Mouse (Mus musculus) myocyte (in vitro differentiated cells): ENCODE measurements at regions not wholly inside any gene's neighbourhood (a gene's known extent, or its start where the extent isn't known, plus 50 kb on each side); places are given as distances from the start of the nearest gene placed in this dataset.
"Not testable (repeated sequence)": the region's sequence is repeated elsewhere in the genome, so short reads cannot be mapped to it uniquely, and the experiment has no call there.

Experiments
- H3K27me3 ChIP-seq: one replicate; pipeline ENCODE4 v1.6.1; 2011; ENCODE audit not compliant: control insufficient read depth, insufficient read depth, insufficient read length
- H3K36me3 ChIP-seq: one replicate; pipeline ENCODE4 v1.6.1; 2011; ENCODE audit not compliant: control insufficient read depth, insufficient read depth
- H3K4me2 ChIP-seq: one replicate; pipeline ENCODE4 v1.6.1; 2011; ENCODE audit warnings: low read depth, control low read depth
- H3K4me3 ChIP-seq: one replicate; pipeline ENCODE4 v1.5.1; 2011; ENCODE audit warnings: mild to moderate bottlenecking, control low read depth, moderate library complexity
- H3K79me2 ChIP-seq: one replicate; pipeline ENCODE4 v1.6.1; 2011; ENCODE audit not compliant: control insufficient read depth, insufficient read depth
- H3ac ChIP-seq: one replicate; pipeline ENCODE4 v1.6.1; 2011; ENCODE audit not compliant: control insufficient read depth, insufficient read length
- CEBPB ChIP-seq: IDR thresholded peaks from 2 replicates; pipeline ENCODE4 v1.6.1; 2011; ENCODE audit warnings: mild to moderate bottlenecking, moderate library complexity; ENCODE audit not compliant: poor library complexity, insufficient read depth, severe bottlenecking
- E2F4 ChIP-seq: IDR thresholded peaks from one replicate; pipeline ENCODE4 v1.6.1; 2011; ENCODE audit warnings: mild to moderate bottlenecking, control low read depth, moderate library complexity; ENCODE audit not compliant: insufficient read depth
- MAX ChIP-seq: IDR thresholded peaks from one replicate; pipeline ENCODE4 v1.6.1; 2011; ENCODE audit warnings: low read depth, mild to moderate bottlenecking, control low read depth
- MYOD1 ChIP-seq, 3 experiments: IDR thresholded peaks; one replicate each; pipeline ENCODE4 v1.6.1; 2011; ENCODE audit warnings: control low read depth in 2 of 3, low read depth in 2 of 3, mild to moderate bottlenecking in 2 of 3, moderate library complexity in 1 of 3; ENCODE audit not compliant: insufficient read length in 2 of 3, control insufficient read depth in 1 of 3
- MYOG ChIP-seq, 3 experiments: IDR thresholded peaks; one replicate each; pipeline ENCODE4 v1.6.1; 2011; ENCODE audit warnings: control low read depth in 2 of 3, low read depth in 2 of 3, mild to moderate bottlenecking in 2 of 3; ENCODE audit not compliant: insufficient read length in 2 of 3, control insufficient read depth in 1 of 3, insufficient read depth in 1 of 3
- POLR2A ChIP-seq: IDR thresholded peaks from one replicate; pipeline ENCODE4 v1.6.1; 2011; ENCODE audit warnings: low read depth, mild to moderate bottlenecking, control low read depth, moderate library complexity; ENCODE audit not compliant: insufficient read length
- POLR2AphosphoS2 ChIP-seq: IDR thresholded peaks from one replicate; pipeline ENCODE4 v1.6.1; 2011; ENCODE audit warnings: low read depth, control low read depth; ENCODE audit not compliant: insufficient read length
- REST ChIP-seq: IDR thresholded peaks from one replicate; pipeline ENCODE4 v1.6.1; 2011; ENCODE audit warnings: mild to moderate bottlenecking, control low read depth, moderate library complexity; ENCODE audit not compliant: insufficient read depth, insufficient read length
- SRF ChIP-seq: IDR thresholded peaks from one replicate; pipeline ENCODE4 v1.6.1; 2011; ENCODE audit warnings: low read depth; ENCODE audit not compliant: control insufficient read depth, insufficient read length
- TCF12 ChIP-seq: IDR thresholded peaks from one replicate; pipeline ENCODE4 v1.6.1; 2011; ENCODE audit warnings: mild to moderate bottlenecking, control low read depth; ENCODE audit not compliant: poor library complexity, insufficient read depth, severe bottlenecking
- TCF3 ChIP-seq: IDR thresholded peaks from one replicate; pipeline ENCODE4 v1.6.1; 2011; ENCODE audit warnings: low read depth, control low read depth; ENCODE audit not compliant: insufficient read length
- USF1 ChIP-seq: IDR thresholded peaks from one replicate; pipeline ENCODE4 v1.6.1; 2011; ENCODE audit warnings: low read depth, mild to moderate bottlenecking, control low read depth, moderate library complexity

GRCm38 (mm10) chr2:109442551-109443120 lies 162.1 kb upstream of the Mettl15 start:
- H3ac ChIP-seq = no peak overlapping the region
- H3K79me2 ChIP-seq = no peaks in the 10 kb centered on the region
- no peaks in the 10 kb centered on the region for H3K36me3 ChIP-seq
- peak overlapping the region; percentile 70 for H3K4me2 ChIP-seq
- TF ChIP-seq SRF (no peak), E2F4 (no peak), CEBPB (no peak), TCF3 (no peak), MAX (no peak), POLR2A (no peak), MYOG (IDR thresholded peaks at IDR 0.05; ENCODE audit: control insufficient read depth in 1 of 3, insufficient read depth in 1 of 3, insufficient read length in 2 of 3, low read depth in 2 of 3) (no peak), POLR2AphosphoS2 (no peak), TCF12 (no peak), REST (no peak), MYOD1 (IDR thresholded peaks at IDR 0.05; ENCODE audit: control insufficient read depth in 1 of 3, insufficient read length in 2 of 3, low read depth in 2 of 3) (no peak), USF1 (no peak)
- H3K27me3 ChIP-seq = no peaks in the 10 kb centered on the region
- H3K4me3 ChIP-seq = no peak overlapping the region

- Histone ChIP-seq H3K27me3 (no peaks in the 10 kb centered on the region), H3K36me3 (no peaks in the 10 kb centered on the region), H3K4me3 (no peak overlapping the region), H3K4me2 (no peak overlapping the region), H3K79me2 (no peaks in the 10 kb centered on the region), H3ac (no peak overlapping the region)
- no peak for TF ChIP-seq POLR2A
- TF ChIP-seq TCF12 = no peak
- no peak for TF ChIP-seq REST
- TF ChIP-seq POLR2AphosphoS2 = no peak
- TF ChIP-seq SRF = no peak
- no peak for TF ChIP-seq E2F4
- TF ChIP-seq MAX = no peak
- TF ChIP-seq CEBPB = no peak
- TF ChIP-seq MYOG (IDR thresholded peaks at IDR 0.05; ENCODE audit: control insufficient read depth in 1 of 3, insufficient read depth in 1 of 3, insufficient read length in 2 of 3, low read depth in 2 of 3) = no peak
- no peak for TF ChIP-seq MYOD1 (IDR thresholded peaks at IDR 0.05; ENCODE audit: control insufficient read depth in 1 of 3, insufficient read length in 2 of 3, low read depth in 2 of 3)
- no peak for TF ChIP-seq TCF3
- TF ChIP-seq USF1 = no peak
Observed at GRCm38 (mm10) chr2:109443521-109444066, 163.0 kb upstream of the Mettl15 start.

- H3K79me2 ChIP-seq, H3K27me3 ChIP-seq, H3K4me2 ChIP-seq, H3K36me3 ChIP-seq, H3K4me3 ChIP-seq, H3ac ChIP-seq: not testable (repeated sequence)
Observed at GRCm38 (mm10) chr2:109462246-109462645, 181.7 kb upstream of the Mettl15 start.

GRCm38 (mm10) chr2:109484306-109484705 lies 190.2 kb upstream of the Bdnf start:
- no peaks in the 10 kb centered on the region for H3K27me3 ChIP-seq
- H3K4me3 ChIP-seq = no peak overlapping the region
- TF ChIP-seq MAX (no peak), MYOD1 (IDR thresholded peaks at IDR 0.05; ENCODE audit: control insufficient read depth in 1 of 3, insufficient read length in 2 of 3, low read depth in 2 of 3) (no peak), POLR2A (no peak), E2F4 (no peak), CEBPB (no peak)
- H3K79me2 ChIP-seq = no peaks in the 10 kb centered on the region
- H3K4me2 ChIP-seq = no peak overlapping the region
- no peaks in the 10 kb centered on the region for H3K36me3 ChIP-seq
- H3ac ChIP-seq = no peak overlapping the region

GRCm38 (mm10) chr2:109487591-109487990 lies 186.9 kb upstream of the Bdnf start:
- Histone ChIP-seq H3K4me3 (no peak overlapping the region), H3K27me3 (no peaks in the 10 kb centered on the region), H3K36me3 (no peaks in the 10 kb centered on the region), H3K4me2 (no peak overlapping the region), H3K79me2 (no peaks in the 10 kb centered on the region), H3ac (no peak overlapping the region)
- TF ChIP-seq USF1 (no peak), TCF12 (no peak), MYOD1 (IDR thresholded peaks at IDR 0.05; ENCODE audit: control insufficient read depth in 1 of 3, insufficient read length in 2 of 3, low read depth in 2 of 3) (no peak), TCF3 (no peak), E2F4 (no peak), CEBPB (no peak), POLR2A (no peak), MYOG (IDR thresholded peaks at IDR 0.05; ENCODE audit: control insufficient read depth in 1 of 3, insufficient read depth in 1 of 3, insufficient read length in 2 of 3, low read depth in 2 of 3) (no peak), REST (no peak), SRF (no peak), POLR2AphosphoS2 (no peak), MAX (no peak)
